Mouse (Mus musculus): ENCODE data around the gene Zfp410.
"Not testable (repeated sequence)": the region's sequence is repeated elsewhere in the genome, so short reads cannot be mapped to it uniquely, and the experiment has no call there.

Zfp410 gene

DNA sequence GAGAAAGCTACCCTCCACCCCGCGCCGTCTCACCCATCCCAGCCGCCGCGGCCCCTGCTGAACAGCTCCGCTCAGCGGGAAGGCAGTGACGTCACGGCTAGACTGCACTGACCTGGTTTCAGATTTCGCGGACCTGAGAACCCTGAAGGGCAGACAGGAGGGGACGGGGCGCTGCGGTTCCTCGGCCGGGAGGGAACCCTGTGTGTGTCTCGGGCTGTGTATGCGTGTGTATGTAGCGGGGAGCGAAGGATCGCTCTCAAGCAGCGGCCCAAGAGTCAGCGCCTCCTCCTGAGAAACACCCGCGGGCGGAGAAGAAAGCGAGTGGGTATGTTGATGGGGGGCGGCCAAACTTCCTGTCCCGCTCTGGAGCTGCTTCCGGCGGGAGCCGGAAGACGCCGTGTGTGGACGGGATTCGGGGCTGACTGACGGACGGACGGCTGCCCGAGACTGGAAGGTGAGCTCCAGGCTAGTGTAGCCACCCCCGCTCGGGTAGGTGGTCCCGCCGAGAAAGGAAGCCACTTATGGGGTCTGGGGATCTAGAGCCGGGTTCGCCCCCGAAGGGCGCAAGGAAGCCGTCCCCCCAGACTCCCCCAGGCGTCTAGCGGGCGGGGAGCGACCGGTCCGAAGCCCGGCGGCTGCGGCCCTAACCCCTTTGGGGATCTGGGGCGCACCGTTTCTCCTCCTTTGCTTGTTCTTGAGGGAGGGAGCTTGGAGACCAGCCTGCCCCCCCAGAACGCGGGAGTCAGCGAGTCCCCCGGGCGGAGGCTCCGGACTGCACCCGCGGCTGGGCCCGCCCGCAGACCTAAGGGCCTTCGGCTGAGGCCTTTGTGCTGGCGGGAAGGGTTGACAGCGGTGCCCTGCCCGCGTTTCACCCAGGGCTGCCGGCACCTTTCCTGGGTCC, at the start of gene Zfp410:
TSS of gene Zfp410 (plus strand) at position 132 of the 901 bp plus-strand sequence.
- peak; percentile 93 for DNase-seq (ENCODE audit: low read depth, low spot score)

DNA sequence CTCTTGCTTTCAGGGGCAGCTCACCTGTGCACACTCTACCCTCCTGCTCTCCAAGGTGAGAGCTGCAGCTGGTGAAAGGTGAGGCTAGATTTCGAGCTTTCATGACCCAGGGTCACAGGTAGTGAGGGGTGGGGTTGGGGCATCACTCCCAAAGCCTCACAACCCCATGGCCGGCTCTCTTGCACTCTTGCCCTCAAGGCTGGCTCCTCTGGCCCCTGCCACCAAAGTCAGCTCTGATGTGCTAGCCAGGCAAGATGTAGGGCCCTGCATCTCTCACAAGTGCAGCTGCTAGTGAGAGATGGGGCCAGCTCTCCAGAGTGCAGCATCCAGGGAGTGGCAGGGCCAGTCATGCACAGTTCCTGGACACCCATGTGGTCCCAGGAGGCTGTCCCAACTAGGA, 49.4 kb upstream of the Zfp410 start:
- DNase-seq (ENCODE audit: low read depth, low spot score) = no peak

DNA sequence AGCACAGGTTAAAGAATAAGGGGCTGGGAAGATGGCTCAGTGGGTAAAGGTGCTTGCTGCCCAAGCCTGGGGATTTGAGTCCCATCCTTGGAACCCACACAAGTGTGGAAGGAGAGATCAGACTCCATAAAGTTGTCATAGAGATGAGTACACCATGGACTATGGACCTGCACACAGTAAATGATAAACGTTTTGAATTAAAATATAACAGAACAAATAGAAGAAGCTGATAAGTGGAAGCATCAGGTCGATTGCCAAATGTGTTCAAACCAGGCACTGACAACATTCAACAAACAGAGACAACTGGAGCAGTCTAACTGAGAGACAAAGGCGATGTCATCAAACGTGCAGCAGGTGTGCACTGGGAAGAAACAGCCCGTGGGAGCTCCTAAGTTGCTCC, 43.3 kb upstream of the Zfp410 start:
- DNase-seq (ENCODE audit: low read depth, low spot score) = no peak

DNA sequence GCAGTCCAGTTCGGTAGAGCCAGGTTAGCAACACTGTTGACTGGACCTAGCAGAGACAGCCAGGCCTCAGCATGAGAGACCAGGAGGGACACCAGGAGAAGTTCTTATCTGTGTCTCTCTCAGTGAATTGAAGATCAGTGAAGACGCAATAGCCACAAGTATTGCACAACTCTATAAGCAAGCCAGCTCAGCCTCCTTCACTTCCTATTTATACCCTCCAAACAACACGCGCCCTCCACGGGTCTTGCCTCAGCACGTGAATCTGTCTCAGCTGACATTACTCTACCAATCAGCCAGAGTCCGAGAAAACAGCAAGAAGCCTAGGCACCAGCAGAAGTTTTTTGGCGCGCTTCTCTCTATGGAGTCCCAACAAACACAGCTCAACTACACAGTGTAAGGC, 41.4 kb upstream of the Zfp410 start:
- no peak for DNase-seq (ENCODE audit: low read depth, low spot score)

DNA sequence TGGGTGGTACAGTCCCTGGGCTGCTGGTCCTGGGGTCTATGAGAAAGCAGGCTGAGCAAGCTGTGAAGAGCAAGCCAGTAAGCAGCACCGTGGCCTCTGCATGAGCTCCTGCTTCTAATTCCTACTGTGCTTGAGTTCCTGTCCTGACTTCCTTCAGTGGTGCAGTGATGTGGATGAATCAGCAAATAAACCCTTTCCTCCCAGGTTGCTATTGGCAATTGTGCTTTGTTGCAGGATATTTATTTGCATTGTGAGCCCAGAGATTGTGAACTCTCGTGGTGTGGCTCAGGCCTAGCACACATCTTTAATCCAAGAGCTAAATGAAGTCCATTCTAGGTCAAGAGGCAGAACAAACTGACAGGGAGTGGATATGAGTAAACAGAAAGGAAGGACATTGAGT, 40.4 kb upstream of the Zfp410 start:
- DNase-seq (ENCODE audit: low read depth, low spot score) = no peak

DNA sequence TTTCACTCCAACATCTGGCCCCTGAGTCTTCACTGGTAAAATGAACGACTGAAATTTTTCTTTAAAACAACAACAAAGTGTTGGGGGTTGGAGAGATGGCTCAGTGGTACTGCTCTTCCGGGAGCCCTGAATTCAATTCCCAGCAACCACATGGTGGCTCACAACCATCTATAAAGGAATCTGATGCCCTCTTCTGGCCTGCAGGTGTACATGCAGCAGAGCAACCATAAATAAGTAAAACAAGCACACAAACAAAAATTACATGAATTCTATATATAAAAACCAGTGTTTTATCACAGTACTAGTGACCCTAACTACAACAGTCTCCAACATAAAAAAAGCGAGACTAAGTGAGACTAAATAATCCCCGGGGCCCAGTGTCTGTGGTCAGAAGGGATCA, 39.9 kb upstream of the Zfp410 start:
- no peak for DNase-seq (ENCODE audit: low read depth, low spot score)

DNA sequence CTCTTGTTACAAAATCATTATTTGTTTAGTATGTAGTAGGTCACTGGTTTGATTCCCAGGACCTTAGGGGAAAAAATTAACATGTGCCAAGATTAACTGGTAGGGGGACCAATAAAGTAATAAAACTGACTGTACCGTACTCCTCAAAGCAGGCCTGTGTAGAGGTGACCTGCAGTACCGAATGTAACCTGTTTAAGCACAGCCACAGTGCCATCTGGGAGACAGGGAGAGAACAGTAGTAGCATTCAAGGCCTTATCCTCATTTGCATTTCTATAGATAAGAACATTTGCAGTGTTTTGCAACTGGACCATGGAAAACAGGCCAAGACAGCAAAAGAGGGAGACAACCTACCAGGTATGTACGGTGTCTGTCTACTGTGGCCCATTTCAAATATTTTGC, 38.8 kb upstream of the Zfp410 start:
- DNase-seq (ENCODE audit: low read depth, low spot score) = no peak

DNA sequence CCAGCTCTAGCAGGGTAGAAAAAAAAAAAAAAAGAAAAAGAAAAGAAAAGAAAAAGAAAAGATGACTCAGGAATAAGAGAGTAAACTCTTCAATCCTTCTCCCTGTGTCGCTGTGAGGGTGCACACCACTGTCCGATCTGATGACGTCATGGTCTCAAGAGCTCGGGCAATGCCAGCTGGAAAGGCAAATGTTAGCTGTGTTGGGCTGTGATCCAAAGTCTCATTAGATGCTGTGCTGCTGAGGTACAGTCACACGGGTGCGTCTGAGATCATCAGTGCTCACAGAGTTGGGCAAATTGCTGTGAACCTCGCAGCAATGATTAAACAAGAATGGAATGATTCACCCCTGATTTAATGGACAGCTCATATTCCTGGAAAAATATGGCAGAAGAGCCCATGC, 37.8 kb upstream of the Zfp410 start:
- DNase-seq (ENCODE audit: low read depth, low spot score) = no peak

DNA sequence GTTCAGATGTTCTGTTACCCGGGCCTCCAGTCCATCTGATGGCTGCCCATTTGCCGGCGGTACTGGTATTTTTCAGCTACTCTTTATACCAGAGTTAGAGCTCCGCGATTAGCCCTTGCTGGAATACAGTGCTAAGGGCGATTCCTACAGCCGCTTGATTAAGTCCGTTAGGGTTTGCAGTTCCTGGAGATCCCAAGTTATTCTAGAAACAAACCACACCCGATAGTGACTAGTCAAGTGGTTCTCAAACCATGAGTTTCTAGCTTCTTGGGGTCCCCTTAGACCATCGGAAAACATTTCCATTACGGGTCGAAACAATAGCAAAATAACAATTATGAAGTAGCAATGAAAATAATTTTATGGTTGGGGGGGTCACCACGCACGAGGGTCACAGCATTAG, 32.3 kb upstream of the Zfp410 start:
- no peak for DNase-seq (ENCODE audit: low read depth, low spot score)

DNA sequence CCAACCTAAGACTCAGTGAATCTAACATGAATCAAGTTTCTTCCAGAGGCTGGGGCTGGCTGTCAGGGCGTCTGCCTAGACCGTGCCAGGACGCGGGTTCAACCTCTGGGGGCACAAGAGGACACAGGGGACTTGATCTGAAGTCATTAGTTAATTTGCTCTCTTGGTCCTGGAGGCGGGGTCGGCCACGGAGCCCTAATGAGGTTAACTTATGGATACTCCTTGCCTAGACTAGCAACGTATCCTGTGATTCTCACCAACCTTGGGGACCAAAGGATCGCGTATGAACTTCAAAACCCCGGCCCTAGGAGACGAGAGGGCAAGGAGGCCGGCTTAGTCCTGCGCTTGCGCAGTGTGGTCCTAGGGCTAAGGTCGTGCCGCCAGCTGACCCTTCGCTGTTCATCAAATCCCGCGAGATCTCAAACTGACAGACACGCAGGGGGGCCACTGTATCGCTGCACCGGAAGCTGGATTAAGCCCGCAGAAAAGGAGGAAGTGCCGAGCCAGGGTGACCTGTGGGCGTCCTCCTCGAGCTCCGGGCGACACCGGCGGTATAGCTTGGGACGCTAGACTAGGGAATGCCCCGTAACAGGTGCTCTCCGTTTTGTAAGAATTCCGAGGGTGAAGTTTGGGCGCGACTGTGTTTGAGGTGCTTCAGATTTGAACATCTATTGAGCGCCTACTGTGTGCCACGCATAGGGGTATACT, 31.6 kb upstream of the Zfp410 start, which contains the start of gene Ptgr2:
TSS of gene Ptgr2 (plus strand) at position 348 of the 708 bp plus-strand sequence.
- peak; percentile 97 for DNase-seq (ENCODE audit: low read depth, low spot score)

DNA sequence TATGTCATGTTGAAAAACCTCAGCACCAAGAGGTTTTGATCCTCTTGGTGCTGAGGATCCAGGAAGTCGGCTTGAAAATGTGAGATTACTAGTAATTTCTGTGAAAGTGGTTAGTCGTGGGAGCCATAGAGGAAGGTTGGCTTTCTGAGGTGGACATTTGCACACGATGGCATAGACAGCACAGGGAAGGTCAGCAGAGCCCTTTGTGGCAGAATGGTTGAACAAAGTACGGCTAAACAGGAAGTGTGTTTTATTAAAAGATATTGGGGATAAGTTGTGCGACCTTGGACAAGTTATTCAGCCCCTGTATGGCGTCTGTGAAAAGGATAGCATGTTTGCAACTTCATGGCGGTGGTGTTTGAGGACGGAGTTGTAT, 31.1 kb upstream of the Zfp410 start:
- no peak for DNase-seq (ENCODE audit: low read depth, low spot score)

DNA sequence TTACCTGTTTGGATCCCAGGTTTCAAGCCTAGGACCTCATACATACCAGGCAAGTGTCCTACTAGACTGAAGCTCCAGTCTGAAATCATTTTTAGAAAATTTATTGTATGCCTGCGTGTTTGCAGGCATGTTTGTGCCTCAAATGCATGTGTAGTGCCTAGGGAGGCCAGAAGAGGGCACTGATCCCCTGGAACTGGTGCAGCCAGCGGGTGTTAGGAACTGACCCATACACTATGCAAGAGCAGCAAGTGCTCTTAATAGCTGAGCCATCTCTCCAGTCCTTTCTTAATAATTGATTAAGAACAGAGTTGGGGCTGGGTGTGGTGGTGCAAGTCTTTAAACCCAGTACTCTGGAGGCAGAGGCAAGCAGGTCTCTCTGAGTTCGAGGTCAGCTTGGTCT, 28.2 kb upstream of the Zfp410 start:
- DNase-seq (ENCODE audit: low read depth, low spot score) = peak; percentile 40

DNA sequence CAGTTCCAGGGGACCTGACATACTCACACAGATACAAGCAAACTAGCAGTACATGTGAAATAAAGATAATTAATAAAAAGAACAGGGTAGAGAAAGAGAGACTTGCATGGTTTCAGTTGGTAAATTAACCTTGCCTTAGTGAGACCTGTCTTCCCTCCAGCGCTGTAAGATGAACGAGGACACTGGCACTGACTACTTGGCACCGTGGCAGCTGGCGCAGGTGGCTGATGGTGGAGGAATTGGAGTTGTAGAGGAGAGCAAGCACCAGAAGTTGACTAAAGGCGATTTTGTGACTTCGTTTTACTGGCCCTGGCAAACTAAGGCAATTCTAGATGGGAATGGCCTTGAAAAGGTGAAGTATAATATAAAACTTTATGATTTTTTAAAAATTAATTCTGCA, 18.8 kb upstream of the Zfp410 start:
- DNase-seq (ENCODE audit: low read depth, low spot score) = no peak

DNA sequence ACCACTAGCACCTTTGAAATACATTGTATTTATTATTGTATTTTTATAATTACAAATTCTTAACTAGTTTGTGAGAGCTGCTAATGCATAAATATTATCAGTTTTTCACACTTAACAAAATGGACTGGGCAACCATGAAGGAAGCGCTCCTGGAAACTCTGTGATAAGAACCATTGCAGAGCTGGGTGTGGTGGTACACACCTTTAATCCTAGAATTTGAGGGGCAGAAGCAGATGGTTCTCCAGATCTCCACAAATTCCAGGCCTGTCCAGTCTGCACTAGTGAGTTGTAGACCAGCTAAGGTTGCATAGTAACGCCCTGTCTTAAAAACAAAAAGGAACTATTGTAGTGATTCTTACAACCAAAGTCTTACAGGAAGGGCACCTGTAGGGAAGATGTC, 17.4 kb upstream of the Zfp410 start:
- DNase-seq (ENCODE audit: low read depth, low spot score) = no peak

DNA sequence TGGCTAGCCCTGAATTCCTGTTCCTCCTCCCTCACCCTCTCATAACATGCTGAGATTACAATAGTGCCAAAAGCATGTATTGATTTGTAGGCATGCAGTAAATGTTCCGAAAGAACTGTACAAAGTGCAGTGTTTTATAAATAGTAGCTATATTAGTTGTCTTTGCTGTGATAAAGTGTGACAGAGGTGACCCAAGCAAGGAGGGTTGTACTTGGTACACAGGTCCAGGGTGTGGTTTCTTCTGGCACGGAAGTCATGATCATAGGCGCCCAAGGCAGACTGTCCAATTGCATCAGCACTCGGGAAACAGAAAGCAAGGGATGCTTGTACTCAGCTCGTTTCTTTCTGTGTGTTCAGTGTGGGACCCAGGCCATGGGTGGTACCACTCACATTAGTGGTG, 12.6 kb upstream of the Zfp410 start:
- DNase-seq (ENCODE audit: low read depth, low spot score) = no peak

DNA sequence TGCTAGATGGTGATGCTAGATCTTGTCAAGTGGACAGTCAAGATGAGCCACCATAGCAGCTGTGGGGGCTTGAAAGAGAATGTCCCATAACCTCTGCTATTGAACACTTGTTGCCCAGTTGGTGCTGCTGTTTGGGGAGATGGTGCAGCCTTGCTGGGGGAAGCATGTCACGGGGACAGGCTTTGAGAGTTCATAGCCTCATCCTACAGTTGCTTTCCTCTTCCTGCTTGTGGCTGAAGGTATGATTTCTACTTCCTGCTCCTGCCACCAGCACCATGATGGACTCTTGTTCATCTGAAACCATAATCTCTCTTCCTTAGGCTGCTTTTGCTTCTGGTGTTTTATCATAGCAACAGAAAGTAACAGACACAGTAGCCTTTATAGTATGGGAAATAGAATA, 12.1 kb upstream of the Zfp410 start:
- DNase-seq (ENCODE audit: low read depth, low spot score) = no peak

DNA sequence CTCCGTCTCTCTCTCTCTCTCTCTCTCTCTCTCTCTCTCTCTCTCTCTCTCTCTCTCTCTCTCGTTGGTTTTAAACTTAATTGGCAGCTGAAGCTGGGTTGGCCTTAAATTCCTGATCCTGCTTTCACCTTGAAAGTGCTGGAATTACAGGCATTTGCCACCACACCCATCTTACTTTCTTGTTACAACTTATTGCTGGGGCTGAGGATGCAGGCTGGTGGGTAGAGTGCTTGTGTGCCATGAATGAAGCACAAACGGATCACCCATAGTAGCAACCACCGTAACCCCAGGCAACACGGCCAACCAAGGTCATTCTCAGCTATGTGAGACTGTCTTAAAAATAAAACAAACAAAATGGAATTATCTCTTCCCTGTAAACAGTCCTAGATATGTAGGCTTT, 5.3 kb upstream of the Zfp410 start:
- no peak for DNase-seq (ENCODE audit: low read depth, low spot score)

DNA sequence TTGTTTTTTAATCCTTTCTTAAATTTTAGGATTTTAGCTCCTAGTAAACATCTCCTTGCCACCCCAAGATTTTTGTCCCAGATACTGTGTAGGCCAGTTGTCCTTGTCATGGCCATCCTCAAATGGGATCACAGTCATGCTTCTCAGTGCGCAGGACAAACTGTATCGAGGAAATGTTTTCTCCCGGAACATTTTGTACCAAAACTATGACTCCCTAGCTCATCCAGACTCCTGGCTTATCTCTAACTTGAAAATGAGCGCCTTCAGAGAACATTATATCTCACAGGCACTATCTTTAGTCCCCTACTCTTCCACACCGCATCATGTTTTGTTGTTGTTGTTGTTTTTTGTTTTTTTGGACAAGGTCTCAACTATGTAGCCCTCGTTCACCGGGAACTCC, 646 bp upstream of the Zfp410 start:
- no peak for DNase-seq (ENCODE audit: low read depth, low spot score)

DNA sequence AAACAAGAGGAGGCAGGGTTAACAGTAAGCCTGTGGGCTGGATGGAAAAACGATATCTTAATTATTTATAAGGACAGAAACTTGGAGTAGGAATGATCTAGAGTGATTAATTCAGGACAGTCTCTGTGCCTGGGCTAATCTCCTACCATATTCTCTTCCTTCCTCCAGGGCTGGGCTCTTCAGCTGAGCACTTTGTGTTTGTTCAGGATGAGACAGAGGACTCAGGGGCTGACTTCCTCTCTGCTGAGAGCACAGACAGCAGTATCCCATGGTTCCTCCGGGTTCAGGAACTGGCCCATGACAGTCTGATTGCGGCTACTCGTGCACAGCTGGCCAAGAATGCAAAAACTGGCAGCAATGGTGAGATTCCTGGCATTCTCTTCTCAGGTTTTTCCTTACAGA, 10.5 kb downstream of the Zfp410 start:
- DNase-seq (ENCODE audit: low read depth, low spot score) = no peak

DNA sequence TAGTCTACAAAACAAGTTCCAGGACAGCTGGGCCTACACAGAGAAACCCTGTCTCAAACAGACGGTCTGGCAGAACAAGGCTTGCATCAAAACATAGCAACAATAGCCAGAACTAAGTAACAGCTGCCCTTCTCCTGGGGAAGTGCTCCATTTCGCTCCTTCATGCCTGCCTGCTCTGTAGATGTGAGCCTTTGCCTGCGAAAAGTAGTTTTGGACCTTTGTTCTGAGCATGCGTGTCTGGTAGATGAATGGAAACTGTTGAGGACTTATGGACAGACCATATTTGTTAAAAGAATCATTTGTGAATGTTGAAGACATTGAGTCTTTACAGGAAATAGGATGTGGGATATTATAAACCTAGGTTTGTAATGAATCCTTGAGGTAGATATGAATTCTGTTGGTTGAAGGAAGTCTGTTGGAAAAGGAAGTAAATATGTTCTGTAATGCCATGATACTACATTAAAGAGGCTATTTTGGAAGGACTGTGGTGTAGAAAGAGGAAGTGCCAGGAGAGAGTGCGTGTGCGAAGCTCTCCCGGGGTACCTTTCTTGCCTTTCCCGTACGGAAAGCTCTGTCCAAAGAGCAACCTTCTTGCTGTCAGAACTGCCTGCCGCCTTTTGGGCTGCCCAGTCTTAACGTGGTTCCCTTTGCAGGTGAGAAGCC, 20.4 kb downstream of the Zfp410 start:
- no peak for DNase-seq (ENCODE audit: low read depth, low spot score)

DNA sequence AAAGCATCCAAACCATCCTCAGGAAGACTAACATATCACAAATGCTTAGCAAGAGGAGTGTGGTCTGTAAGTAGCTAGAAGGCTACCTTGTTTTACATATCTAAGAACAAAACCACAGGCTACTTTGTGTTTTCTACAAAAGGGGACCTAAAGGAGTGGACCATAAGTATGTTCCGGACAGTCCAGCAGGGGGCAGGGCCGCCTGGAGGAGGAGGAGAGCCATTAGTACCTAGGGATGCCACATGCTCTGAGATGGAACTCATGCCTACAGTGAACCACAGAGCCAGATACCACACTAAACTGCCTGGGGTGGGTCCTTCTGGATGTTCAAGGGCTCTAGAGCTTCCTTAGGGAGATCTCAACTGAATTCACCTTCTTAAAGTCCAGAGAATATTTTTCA, 30.5 kb downstream of the Zfp410 start:
- peak; percentile 36 for DNase-seq (ENCODE audit: low read depth, low spot score)

DNA sequence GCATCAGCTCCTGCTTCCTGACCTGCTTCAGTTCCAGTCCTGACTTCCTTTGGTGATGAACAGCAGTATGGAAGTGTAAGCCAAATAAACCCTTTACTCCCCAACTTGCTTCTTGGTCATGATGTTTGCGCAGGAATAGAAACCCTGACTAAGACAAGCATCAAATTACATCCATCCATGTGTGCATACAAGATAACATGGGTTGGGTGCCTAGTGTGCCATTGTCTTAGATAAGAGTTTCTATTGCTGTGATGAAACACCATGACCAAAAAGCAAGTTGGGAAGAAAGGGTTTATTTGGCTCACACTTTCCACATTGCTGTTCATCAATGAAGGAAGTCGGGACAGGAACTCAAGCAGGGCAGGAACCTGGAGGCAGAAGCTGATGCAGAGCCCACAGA, 42.0 kb downstream of the Zfp410 start:
- DNase-seq (ENCODE audit: low read depth, low spot score) = not testable (repeated sequence)
